Mouse (Mus musculus): Measurements from ENCODE around the gene Cacna1c.

DNA sequence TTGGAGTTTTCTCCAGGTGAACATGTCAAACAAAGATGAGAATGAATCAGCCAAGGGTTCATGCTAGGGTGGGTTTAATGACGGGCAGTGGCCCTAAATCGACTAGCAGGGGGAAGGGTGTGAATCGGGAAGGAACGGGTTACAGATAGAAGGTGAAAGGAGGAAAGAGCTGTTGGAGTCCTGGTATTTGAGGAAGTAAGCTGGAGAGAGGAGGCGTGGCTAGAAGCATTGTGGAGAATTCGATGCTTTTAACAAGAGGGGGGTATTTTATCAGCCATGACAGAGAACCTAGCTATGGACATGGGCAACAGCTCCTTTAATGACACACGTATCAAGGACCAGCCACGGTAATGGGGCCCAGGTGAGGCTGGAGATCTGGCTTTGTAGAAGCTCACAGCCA, 417.0 kb downstream of the Cacna1c start:
- TF ChIP-seq POLR2A (IDR thresholded peaks at IDR 0.05; ENCODE audit: borderline replicate concordance, extremely low read depth, insufficient read depth, insufficient read length, poor library complexity, severe bottlenecking) (no peak), CTCF (IDR thresholded peaks at IDR 0.05; ENCODE audit: borderline replicate concordance, extremely low read depth, insufficient read depth, insufficient read length) (no peak)
